Mouse (Mus musculus) layer of hippocampus, adult 18-20 months (tissue): ENCODE results near the gene Sytl3. TPM values are rescaled to one million over a fixed set of nuclear protein-coding genes. Genes with fewer than 3 reads are reported as not detected.
A peak's percentile ranks its signal among the peaks of the same experiment; 100 is the strongest.

Source experiments
- DNase-seq, 2 experiments: peaks; one replicate each; pipeline ENCODE4 v3.0.0; 2022; ENCODE audit warnings: low spot score in 2 of 2
- total RNA-seq, 2 experiments: library from RNA; stranded (reverse); gene quantifications; 2 replicates each; pipeline ENCODE4 v1.2.3; 2021

Sytl3 gene
- total RNA-seq, 2 experiments from 2014 or later: not detected

- DNase-seq: no peak
Measured at GRCm38 (mm10) chr17:6734746-6735441, 76.0 kb downstream of the Sytl3 start.

DNA sequence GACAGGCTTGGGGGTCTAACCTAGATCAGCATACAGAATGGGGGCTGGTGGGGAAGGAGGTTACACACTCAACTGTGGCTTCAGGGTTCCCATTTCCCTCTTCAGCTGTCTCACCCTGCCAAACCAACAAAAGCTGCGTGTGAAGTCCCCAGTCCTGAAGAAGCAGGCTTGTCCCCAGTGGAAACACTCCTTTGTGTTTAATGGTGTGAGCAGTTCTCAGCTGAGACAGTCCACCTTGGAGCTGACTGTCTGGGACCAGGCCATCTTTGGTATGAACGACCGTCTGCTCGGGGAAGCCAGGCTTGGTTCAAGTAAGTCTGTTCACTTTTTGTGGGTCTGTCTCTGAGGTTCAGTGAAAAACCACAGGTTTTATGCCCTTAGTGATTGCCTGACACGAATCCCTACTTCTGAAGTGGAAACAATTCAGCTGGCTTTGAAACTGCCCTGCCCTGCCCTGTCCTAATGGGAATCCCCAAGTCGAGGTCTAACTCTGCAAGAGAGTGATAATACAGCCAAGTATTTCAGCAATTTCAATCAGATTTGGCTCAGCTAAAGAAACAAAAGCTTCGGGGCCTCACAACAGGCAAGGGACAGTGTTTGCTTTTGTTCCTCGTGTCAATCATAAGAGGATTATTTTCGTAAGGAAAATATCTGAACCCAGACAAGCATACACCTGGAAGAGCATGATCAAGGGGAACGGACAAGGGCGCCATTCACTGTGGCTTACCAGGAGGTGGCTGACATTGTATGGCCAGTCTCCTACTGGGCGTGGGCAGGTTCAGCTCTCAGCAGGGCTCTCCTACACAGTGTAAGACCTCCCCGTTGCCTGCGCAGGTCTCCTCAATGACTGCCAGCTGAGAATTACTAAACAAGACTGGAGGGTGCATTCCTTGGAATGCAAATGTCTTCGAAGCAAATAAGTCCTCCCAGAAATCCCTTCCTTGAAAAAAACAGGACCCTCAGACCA, 77.7 kb downstream of the Sytl3 start:
- DNase-seq: no peak

- no peak for DNase-seq
Measured at GRCm38 (mm10) chr17:6737273-6737997, 78.5 kb downstream of the Sytl3 start.

- no peak for DNase-seq
Measured at GRCm38 (mm10) chr17:6738836-6739235, 79.9 kb downstream of the Sytl3 start.

- DNase-seq: no peak
Measured at GRCm38 (mm10) chr17:6739266-6739665, 80.4 kb downstream of the Sytl3 start.

DNA sequence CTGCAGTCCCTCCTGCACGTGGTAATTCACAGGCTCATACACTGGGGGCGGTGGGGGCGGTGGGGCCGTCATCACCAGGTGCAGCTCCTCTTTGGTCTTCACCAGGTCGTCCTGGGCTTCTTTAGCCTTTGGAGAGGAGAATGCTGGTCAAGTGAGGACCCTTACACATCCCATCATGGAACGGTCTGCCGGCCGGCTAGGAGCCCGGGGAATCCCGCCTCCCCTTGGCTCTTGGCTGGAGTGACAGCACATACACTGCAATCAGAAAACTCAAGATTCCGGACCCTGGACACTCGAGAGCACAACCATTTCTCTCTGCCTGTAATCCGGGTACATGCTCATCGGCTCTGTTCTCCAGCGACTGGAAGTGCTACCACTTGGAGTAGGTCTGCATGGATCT, 80.9 kb downstream of the Sytl3 start:
- no peak for DNase-seq

DNA sequence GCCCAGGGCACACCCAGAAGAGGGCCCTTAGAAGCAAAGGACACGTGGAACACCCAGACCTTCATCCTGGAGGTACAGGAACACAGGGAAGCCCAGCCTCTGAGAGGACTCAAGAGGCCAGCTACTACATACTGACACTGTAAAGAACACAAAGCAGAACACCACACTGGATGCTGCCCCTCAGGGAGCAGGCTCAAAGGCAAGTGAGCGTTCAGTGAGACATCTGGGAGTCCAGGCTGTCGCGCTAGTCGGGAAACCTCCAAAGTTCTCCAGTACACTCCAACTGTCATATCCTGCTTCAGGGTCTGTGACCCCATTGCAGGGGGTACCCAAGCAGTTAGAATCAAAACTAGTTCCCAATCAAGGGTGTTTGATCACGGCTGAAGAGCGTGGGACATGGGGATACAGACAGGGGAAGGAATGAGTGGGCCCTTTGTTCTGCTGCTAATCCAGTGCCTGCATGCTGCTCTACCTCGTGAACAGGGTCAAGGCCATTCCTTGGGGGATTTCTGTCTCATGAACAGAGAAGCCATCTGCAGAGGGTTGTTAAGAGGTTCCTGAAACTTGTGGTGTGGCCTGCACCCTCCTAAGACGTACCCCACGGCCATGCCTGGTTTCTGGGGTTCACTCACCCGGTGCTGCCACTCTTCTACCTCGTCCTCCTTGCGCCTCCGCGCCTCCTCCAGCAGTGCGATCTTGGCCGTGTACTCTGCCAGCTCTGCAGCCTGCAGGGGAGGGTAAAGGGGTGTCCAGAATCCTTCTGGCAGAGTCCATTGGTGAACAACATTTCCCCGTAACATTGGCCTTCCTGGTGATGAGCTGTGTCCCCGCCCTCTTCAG, 81.7 kb downstream of the Sytl3 start:
- DNase-seq: no peak

GRCm38 (mm10) chr17:6741271-6741670, 82.4 kb downstream of the Sytl3 start:
- peak; percentile 28 to 43 for DNase-seq

DNA sequence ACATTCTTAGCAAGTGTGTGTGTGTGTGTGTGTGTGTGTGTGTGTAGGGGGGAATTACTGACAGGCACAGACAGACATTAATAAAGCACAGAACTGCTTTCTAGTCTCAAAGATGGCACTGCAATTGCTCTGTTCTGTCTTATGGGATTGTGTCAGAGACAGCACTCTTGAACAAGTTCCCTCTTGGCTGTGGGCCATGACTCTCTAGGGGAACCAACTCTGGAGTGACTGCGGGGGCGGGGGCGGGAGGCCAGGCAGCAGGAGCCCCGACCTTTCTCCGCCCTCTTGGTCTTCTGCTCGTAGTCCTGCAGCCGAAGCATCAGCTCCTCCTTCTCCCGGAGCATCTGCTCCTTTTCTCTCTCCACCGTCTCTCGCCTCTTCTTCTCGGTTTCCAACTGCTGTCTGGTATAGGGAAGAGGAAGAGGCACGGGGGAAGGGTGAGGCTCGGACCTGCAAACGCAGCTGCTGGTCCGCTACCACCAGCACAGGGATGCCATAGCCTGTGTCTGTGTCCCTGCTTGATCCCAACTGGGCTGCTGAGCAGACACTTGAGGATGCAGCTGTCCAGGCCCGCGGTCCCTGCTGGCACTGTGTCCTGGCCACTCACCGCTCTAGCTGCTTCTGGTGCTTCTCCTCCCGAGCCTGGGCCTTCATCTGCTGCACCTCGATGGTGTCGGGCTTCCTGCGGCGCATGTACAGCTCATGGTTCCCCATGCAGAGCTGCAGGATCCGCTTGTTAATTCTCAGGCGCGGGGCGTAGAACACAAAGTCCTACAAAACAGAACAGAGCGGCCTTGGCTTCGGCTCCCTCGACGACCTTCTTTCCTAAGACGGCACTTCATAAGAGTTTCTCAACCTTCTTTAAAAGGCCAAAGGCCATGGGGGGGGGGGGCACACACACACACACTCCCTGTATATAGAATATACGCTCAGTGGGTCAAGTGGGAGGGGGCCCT, 83.5 kb downstream of the Sytl3 start:
- DNase-seq: peak in 1 of 2 experiments; percentile 21

GRCm38 (mm10) chr17:6743039-6743575, 84.2 kb downstream of the Sytl3 start:
- no peak for DNase-seq

GRCm38 (mm10) chr17:6743787-6744239, 84.9 kb downstream of the Sytl3 start:
- no peak for DNase-seq

- no peak for DNase-seq
Measured at GRCm38 (mm10) chr17:6744366-6744765, 85.5 kb downstream of the Sytl3 start.

GRCm38 (mm10) chr17:6744871-6745270, 86.0 kb downstream of the Sytl3 start:
- no peak for DNase-seq

- DNase-seq: no peak
Measured at GRCm38 (mm10) chr17:6745503-6745902, 86.6 kb downstream of the Sytl3 start.

DNA sequence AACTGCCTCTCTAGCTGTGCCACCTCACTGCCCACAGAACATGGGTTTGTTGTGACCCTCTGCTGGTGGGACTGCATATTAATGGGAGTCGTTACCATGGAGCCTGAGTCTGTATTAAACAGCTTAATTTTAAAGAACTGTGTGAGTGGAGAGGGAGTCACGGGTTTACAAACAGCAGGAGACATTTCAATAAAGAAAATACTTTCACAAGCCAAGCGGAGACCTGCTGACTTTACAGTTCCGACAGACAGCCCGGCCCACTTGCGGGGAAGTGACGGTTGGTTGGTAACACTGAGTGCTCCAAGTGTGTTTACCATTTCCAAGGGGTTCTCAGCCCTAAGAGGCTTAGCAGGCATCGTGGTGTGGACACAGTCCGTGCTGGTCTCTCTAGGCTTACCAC, 87.1 kb downstream of the Sytl3 start:
- no peak for DNase-seq

DNA sequence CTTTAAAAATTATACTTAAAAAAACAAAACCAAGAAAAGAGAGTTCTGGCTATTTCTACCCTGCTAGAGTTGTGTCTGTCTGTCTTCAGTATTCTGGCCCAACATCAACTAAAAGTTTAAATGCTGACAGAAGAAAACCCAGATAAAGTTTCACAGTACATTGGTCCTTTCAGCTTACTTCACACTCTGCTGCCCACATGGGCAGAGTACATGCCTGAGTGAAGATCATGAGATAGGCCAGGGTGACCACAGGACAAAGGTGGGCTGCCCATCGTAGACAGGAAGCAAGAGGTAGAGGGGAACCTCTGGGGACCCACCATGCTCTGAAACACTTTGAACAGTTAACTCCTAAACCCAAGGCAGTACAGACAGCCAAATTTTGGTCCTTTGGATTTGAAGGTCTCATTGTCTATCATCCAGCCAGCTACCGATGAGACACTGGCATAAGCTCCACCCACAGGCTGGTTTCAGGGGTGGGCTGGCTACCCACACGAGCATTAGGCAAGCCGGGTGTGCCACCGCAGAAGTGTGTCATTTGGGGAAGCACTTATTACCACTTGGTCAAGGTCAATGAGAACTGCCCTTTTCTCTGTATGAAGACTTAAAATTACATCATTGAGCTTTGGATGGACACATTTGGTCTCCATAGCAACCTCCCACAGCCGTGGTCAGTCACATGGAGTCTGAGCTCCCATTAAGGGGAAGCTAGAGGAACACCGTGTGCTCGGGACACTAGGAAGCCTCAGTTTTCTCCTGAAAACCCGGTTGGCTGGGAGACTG, 87.7 kb downstream of the Sytl3 start:
- no peak for DNase-seq

DNA sequence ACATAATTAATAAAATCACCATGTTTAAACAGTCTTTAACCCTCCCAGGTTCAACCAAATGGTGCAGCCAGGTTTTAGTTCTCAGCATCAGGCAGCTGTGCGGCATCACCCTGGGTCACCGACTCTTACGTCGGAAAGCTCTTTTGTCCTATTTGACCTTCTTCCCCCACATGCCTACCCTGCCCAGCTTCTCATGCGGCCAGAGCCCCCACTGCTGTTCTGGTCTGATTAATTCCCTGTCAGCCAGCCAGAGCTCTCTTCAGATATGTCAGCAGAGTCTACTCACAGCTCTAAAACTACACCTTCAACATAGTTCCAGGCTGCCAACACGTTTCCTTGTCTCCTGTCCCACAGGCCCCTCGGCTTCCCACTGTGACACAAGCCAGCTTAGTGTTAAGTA, 88.6 kb downstream of the Sytl3 start:
- DNase-seq: no peak

GRCm38 (mm10) chr17:6748779-6749464, 90.0 kb downstream of the Sytl3 start:
- DNase-seq: no peak
